Mouse (Mus musculus): ENCODE measurements around the gene Slc26a10. TPM values are rescaled to one million over a fixed set of nuclear protein-coding genes. Genes with fewer than 3 reads are reported as not detected.

Slc26a10 gene
- polyA plus RNA-seq (2014; fragmentation: Illumina TruSeq; extraction: RNeasy Lipid Tissue Mini Kit (QIAGEN cat#74804); ENCODE audit: low read depth, low replicate concordance) = not detected

DNA sequence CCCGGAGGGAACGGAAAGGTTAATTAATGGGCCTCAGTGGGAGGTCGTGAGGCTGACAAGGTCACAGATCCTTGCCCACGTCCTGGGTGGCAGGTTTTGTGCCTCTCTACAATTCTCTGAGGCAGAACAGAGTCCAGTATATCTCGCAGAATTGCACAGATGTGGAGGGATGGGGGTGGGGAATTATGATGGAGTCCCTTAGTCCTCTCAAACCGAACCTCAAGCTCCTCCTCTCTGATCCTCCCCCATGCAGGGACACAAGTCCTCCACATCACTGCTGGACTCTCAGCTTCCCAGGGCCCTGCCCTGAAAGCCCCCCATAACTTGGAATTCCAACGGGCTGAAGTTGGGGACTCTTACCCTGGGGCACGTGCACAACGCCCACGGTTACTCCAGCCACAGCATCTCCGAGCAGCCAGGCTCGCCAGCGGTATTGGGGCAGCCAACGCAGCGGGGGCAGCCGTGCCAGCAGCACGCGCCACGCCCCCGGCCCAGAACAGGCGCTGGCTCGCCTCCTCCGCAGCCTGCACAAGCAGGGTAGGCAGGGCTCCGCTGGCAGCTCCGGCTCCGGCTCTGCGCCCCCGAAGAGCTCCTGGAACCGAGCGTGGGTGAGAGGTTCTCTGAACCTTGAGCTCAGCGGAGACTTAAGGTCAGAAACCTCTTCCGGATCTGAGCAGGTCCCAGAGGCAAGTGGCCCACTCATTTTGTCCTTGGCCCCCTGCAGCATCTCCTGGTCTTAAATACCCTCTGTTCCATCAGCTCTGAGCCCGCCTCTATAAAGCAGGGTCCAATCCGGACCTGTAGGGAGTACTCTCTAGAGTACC is at the start of gene Slc26a10:
Gene Slc26a10 (minus strand): TSS at position 775 of the 824 bp plus-strand sequence.

DNA sequence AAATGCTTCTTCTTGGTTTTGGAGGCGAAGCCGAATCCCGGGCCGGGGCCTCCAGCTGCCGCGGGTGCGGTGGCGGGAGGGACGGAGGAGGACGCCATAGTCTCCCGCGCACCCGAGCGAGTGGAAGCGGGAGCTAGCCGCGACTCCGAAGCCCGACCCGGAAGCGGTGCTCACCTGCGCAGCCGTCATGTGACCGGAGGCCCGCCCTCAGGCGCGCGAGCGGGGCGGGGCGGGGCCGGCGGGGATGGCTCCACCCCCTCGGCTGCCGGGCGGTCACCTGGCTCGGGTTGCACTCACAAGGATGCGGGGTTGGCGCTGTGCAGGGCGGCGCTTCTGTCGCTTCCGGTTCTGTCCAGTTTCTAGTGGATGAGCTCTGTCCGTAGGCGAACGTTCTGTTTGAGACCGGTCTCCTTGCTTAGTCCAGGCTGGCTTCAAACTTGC is 31.0 kb upstream of the Slc26a10 start, which contains the start of gene Pip4k2c:
Gene Pip4k2c (minus strand): TSS at position 172 of the 441 bp plus-strand sequence.

DNA sequence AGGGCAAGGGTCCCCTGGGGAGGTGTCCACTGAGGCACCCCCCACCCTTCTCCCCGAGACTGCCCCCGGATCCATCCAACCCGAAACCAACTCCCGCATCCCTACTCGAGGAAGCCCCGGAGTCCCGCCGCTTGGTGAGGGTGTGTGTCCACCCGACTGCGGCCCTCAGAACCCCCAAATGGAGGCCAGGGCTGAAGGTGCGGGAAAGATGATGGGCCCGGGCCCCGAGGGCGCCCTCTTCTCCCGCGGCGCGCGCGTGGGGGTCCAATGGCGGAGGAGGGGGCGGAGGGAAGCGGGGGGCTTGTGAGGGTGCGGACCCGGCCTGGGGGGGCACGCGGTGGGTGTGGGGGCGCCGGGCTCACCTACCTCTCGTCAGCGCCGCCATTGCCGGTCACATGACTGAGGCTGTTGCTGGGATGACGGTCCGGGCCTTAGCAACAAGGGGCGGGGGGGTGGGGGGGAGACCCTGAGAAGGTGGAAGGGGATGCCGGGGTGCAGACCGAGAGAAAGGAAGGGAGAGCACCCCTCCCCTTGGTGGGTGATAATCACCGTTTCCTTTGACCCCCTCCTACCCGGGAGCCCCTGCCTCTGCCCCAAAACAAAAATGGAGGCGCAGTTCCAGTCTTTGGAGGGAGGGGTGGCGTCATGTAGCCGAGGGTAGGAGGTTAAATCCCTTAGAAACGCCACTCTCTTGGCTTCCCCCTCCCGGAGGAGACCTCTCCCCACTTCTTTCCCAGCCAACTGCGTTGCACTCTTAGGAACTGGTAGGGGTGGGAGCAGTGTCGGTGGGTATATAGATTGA is 15.1 kb upstream of the Slc26a10 start, which contains the start of gene Dtx3:
Gene Dtx3 (minus strand): TSS at position 401 of the 802 bp plus-strand sequence.

DNA sequence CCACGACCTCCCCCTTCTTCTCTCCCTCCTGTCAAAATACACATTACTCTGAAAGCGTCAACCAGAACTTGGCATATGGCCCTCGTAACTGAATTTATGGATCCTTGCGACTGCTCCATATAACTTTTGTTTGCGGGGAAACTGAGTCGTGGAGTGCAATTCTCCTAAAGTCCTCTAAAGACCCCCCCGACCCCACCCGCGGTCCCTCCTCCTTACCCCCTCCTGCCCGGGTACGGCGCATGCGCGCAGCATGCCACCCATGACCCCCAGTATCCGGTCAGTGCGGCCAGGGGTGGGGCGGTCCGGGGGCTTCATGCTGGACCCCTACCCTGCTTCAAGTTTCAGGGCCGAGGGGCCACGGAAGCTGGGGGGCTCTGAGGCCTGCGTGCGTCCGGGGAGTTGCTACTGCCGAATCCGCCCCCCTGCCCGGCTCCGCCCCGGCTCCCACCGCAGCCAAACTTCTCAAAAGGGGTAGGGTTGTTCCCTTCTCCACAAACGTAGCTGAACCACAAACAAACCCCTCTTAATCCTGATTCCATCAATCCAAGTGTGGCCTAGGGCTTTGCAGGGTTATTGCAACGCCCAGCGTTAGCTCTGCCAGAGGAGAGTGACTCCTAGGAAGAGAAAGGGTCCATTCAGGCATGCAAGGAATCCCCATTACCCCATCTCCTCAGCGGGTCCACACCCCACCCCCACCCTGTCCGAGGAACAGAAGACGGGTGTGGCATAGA is 9.4 kb upstream of the Slc26a10 start, which contains the start of gene Arhgef25:
Gene Arhgef25 (minus strand): TSS at position 433 of the 731 bp plus-strand sequence.

DNA sequence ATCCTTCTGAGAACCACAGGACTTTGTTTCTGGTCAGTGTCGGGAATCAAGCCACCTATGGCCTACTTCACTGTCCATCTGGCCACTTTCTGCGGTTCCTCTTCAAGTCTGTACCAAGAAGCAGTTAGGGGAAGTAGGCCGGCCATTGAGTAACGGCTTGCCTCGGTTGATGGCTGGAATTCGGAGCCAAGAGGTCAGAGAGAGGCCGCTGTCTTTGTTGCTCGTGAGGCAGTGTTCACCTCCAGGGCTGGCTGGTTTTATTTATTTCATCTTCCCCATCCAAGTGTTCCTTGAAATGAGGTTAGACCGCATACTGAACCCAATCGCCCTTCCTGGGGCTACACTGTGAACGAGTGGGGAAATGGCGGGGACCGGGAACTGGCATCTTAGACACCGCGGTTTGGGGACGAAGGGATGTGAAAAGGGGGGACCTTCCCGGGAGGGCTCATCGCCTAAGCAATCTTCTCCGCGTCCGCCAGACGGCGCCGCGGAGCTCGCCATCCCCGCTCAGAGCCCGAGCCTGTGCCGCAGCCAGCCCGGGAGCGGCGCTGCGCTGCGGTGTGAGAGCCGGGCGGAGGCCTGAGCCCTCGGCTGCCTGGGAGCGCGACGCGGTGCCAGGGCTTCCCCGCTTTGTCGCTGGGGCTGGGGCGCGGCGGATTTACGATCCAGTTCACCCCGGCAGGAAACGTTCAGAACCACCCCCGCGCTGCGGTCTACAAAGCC is 15.7 kb downstream of the Slc26a10 start, which contains the start of gene B4galnt1:
Gene B4galnt1 (plus strand): TSS at position 595 of the 723 bp plus-strand sequence.

Other genes with a start within 250 kb of the Slc26a10 start
- gene Ctdsp2, start 201.9 kb downstream of the Slc26a10 start, polyA plus RNA-seq (2014; fragmentation: Illumina TruSeq; extraction: RNeasy Lipid Tissue Mini Kit (QIAGEN cat#74804); ENCODE audit: low read depth, low replicate concordance) = 52.7 TPM
- 0.35 TPM for gene Avil, start 179.9 kb downstream of the Slc26a10 start, polyA plus RNA-seq (2014; fragmentation: Illumina TruSeq; extraction: RNeasy Lipid Tissue Mini Kit (QIAGEN cat#74804); ENCODE audit: low read depth, low replicate concordance)
- gene Tsfm, start 149.8 kb downstream of the Slc26a10 start, polyA plus RNA-seq (2014; fragmentation: Illumina TruSeq; extraction: RNeasy Lipid Tissue Mini Kit (QIAGEN cat#74804); ENCODE audit: low read depth, low replicate concordance) = 6.5 TPM
- gene Mettl1, start 139.2 kb downstream of the Slc26a10 start, polyA plus RNA-seq (2014; fragmentation: Illumina TruSeq; extraction: RNeasy Lipid Tissue Mini Kit (QIAGEN cat#74804); ENCODE audit: low read depth, low replicate concordance) = 4.2 TPM
- gene Eef1akmt3, start 139.1 kb downstream of the Slc26a10 start, polyA plus RNA-seq (2014; fragmentation: Illumina TruSeq; extraction: RNeasy Lipid Tissue Mini Kit (QIAGEN cat#74804); ENCODE audit: low read depth, low replicate concordance) = 1.1 TPM
- not detected for gene Cyp27b1, start 132.4 kb downstream of the Slc26a10 start, polyA plus RNA-seq (2014; fragmentation: Illumina TruSeq; extraction: RNeasy Lipid Tissue Mini Kit (QIAGEN cat#74804); ENCODE audit: low read depth, low replicate concordance)
- gene March9, start 120.5 kb downstream of the Slc26a10 start, polyA plus RNA-seq (2014; fragmentation: Illumina TruSeq; extraction: RNeasy Lipid Tissue Mini Kit (QIAGEN cat#74804); ENCODE audit: low read depth, low replicate concordance) = 1.4 TPM
- gene Cdk4, start 117.1 kb downstream of the Slc26a10 start, polyA plus RNA-seq (2014; fragmentation: Illumina TruSeq; extraction: RNeasy Lipid Tissue Mini Kit (QIAGEN cat#74804); ENCODE audit: low read depth, low replicate concordance) = 15.3 TPM
- gene Tspan31, start 110.4 kb downstream of the Slc26a10 start, polyA plus RNA-seq (2014; fragmentation: Illumina TruSeq; extraction: RNeasy Lipid Tissue Mini Kit (QIAGEN cat#74804); ENCODE audit: low read depth, low replicate concordance) = 45.5 TPM
- 0.25 TPM for gene Agap2, start 105.4 kb downstream of the Slc26a10 start, polyA plus RNA-seq (2014; fragmentation: Illumina TruSeq; extraction: RNeasy Lipid Tissue Mini Kit (QIAGEN cat#74804); ENCODE audit: low read depth, low replicate concordance)
- 10.3 TPM for gene Os9, start 59.5 kb downstream of the Slc26a10 start, polyA plus RNA-seq (2014; fragmentation: Illumina TruSeq; extraction: RNeasy Lipid Tissue Mini Kit (QIAGEN cat#74804); ENCODE audit: low read depth, low replicate concordance)
- 3.1 TPM for gene B4galnt1, start 15.4 kb downstream of the Slc26a10 start, polyA plus RNA-seq (2014; fragmentation: Illumina TruSeq; extraction: RNeasy Lipid Tissue Mini Kit (QIAGEN cat#74804); ENCODE audit: low read depth, low replicate concordance)
- gene Arhgef25, start 9.4 kb upstream of the Slc26a10 start, polyA plus RNA-seq (2014; fragmentation: Illumina TruSeq; extraction: RNeasy Lipid Tissue Mini Kit (QIAGEN cat#74804); ENCODE audit: low read depth, low replicate concordance) = 8.2 TPM
- gene Dtx3, start 15.1 kb upstream of the Slc26a10 start, polyA plus RNA-seq (2014; fragmentation: Illumina TruSeq; extraction: RNeasy Lipid Tissue Mini Kit (QIAGEN cat#74804); ENCODE audit: low read depth, low replicate concordance) = 3.4 TPM
- gene Pip4k2c, start 30.9 kb upstream of the Slc26a10 start, polyA plus RNA-seq (2014; fragmentation: Illumina TruSeq; extraction: RNeasy Lipid Tissue Mini Kit (QIAGEN cat#74804); ENCODE audit: low read depth, low replicate concordance) = 23.3 TPM
- 2.3 TPM for gene Kif5a, start 82.7 kb upstream of the Slc26a10 start, polyA plus RNA-seq (2014; fragmentation: Illumina TruSeq; extraction: RNeasy Lipid Tissue Mini Kit (QIAGEN cat#74804); ENCODE audit: low read depth, low replicate concordance)
- gene Dctn2, start 85.7 kb upstream of the Slc26a10 start, polyA plus RNA-seq (2014; fragmentation: Illumina TruSeq; extraction: RNeasy Lipid Tissue Mini Kit (QIAGEN cat#74804); ENCODE audit: low read depth, low replicate concordance) = 26.7 TPM
- gene Mbd6, start 108.4 kb upstream of the Slc26a10 start, polyA plus RNA-seq (2014; fragmentation: Illumina TruSeq; extraction: RNeasy Lipid Tissue Mini Kit (QIAGEN cat#74804); ENCODE audit: low read depth, low replicate concordance) = 3.3 TPM
- gene Mars, start 131.1 kb upstream of the Slc26a10 start, polyA plus RNA-seq (2014; fragmentation: Illumina TruSeq; extraction: RNeasy Lipid Tissue Mini Kit (QIAGEN cat#74804); ENCODE audit: low read depth, low replicate concordance) = 5.4 TPM
- 0.41 TPM for gene Arhgap9, start 141.3 kb upstream of the Slc26a10 start, polyA plus RNA-seq (2014; fragmentation: Illumina TruSeq; extraction: RNeasy Lipid Tissue Mini Kit (QIAGEN cat#74804); ENCODE audit: low read depth, low replicate concordance)
- 0.38 TPM for gene Gli1, start 161.3 kb upstream of the Slc26a10 start, polyA plus RNA-seq (2014; fragmentation: Illumina TruSeq; extraction: RNeasy Lipid Tissue Mini Kit (QIAGEN cat#74804); ENCODE audit: low read depth, low replicate concordance)
- gene Inhbe, start 173.8 kb upstream of the Slc26a10 start, polyA plus RNA-seq (2014; fragmentation: Illumina TruSeq; extraction: RNeasy Lipid Tissue Mini Kit (QIAGEN cat#74804); ENCODE audit: low read depth, low replicate concordance) = not detected
- not detected for gene Inhbc, start 189.8 kb upstream of the Slc26a10 start, polyA plus RNA-seq (2014; fragmentation: Illumina TruSeq; extraction: RNeasy Lipid Tissue Mini Kit (QIAGEN cat#74804); ENCODE audit: low read depth, low replicate concordance)
- gene R3hdm2, start 199.7 kb upstream of the Slc26a10 start, polyA plus RNA-seq (2014; fragmentation: Illumina TruSeq; extraction: RNeasy Lipid Tissue Mini Kit (QIAGEN cat#74804); ENCODE audit: low read depth, low replicate concordance) = 192 TPM

Measured in sigmoid colon, adult 10 weeks (tissue).